Mouse (Mus musculus) gastrocnemius, postnatal 4 days (tissue): ENCODE measurements at regions not wholly inside any gene's neighbourhood (a gene's known extent, or its start where the extent isn't known, plus 50 kb on each side); places are given as distances from the start of the nearest gene placed in this dataset.
"Not testable (repeated sequence)": the region's sequence is repeated elsewhere in the genome, so short reads cannot be mapped to it uniquely, and the experiment has no call there.

ENCODE experiments used
- DNase-seq, 2 experiments: peaks; one replicate each; pipeline ENCODE4 v3.0.0; 2021 to 2022; ENCODE audit warnings: low spot score in 2 of 2, mixed read lengths in 2 of 2

GRCm38 (mm10) chr8:55347851-55348250 lies 393.2 kb downstream of the Gpm6a start:
- peak in 1 of 2 experiments; percentile 19 for DNase-seq

GRCm38 (mm10) chr8:55359851-55360250 lies 405.2 kb downstream of the Gpm6a start:
- DNase-seq = peak; percentile 8 to 24

GRCm38 (mm10) chr8:55367431-55367830 lies 412.8 kb downstream of the Gpm6a start:
- DNase-seq = peak in 1 of 2 experiments; percentile 26

- no peak for DNase-seq
Observed at GRCm38 (mm10) chr8:55397046-55397445, 442.4 kb downstream of the Gpm6a start.

- DNase-seq = no peak
Observed at GRCm38 (mm10) chr8:55398331-55398730, 443.7 kb downstream of the Gpm6a start.

- no peak for DNase-seq
Observed at GRCm38 (mm10) chr8:55400412-55400811, 445.8 kb downstream of the Gpm6a start.

- not testable (repeated sequence) for DNase-seq
Observed at GRCm38 (mm10) chr8:55406903-55407302, 452.3 kb downstream of the Gpm6a start.
